Mouse (Mus musculus) layer of hippocampus, adult 8-10 months (tissue): ENCODE measurements at regions not wholly inside any gene's neighbourhood (a gene's known extent, or its start where the extent isn't known, plus 50 kb on each side); places are given as distances from the start of the nearest gene placed in this dataset.

Experiments used
- DNase-seq, 2 experiments: peaks; one replicate each; pipeline ENCODE4 v3.0.0; 2022; ENCODE audit warnings: low spot score in 2 of 2

- DNase-seq: no peak
These were observed 53.2 kb upstream of the Lef1 start for GRCm38 (mm10) chr3:131056893-131057660.

- DNase-seq: no peak
These were observed 55.9 kb upstream of the Lef1 start for GRCm38 (mm10) chr3:131054241-131054972.

GRCm38 (mm10) chr3:131047716-131048115 is 62.6 kb upstream of the Lef1 start:
- no peak for DNase-seq

- no peak for DNase-seq
These were observed 63.9 kb upstream of the Lef1 start for GRCm38 (mm10) chr3:131046412-131046811.

GRCm38 (mm10) chr3:131040214-131040825 is 70.0 kb upstream of the Lef1 start:
- no peak for DNase-seq

- no peak for DNase-seq
These were observed 73.2 kb upstream of the Lef1 start for GRCm38 (mm10) chr3:131037095-131037494.

GRCm38 (mm10) chr3:131034774-131035173 is 75.5 kb upstream of the Lef1 start:
- no peak for DNase-seq

- no peak for DNase-seq
These were observed 83.9 kb upstream of the Lef1 start for GRCm38 (mm10) chr3:131026336-131026735.

- DNase-seq: no peak
These were observed 90.9 kb upstream of the Lef1 start for GRCm38 (mm10) chr3:131019163-131019956.

- no peak for DNase-seq
These were observed 92.4 kb upstream of the Lef1 start for GRCm38 (mm10) chr3:131017899-131018298.

GRCm38 (mm10) chr3:131016104-131016503 is 94.2 kb upstream of the Lef1 start:
- DNase-seq: no peak

GRCm38 (mm10) chr3:131014092-131014716 is 96.1 kb upstream of the Lef1 start:
- DNase-seq: no peak

- DNase-seq: no peak
These were observed 109.6 kb upstream of the Lef1 start for GRCm38 (mm10) chr3:131000701-131001100.

GRCm38 (mm10) chr3:131000252-131000651 is 110.0 kb upstream of the Lef1 start:
- DNase-seq: no peak

GRCm38 (mm10) chr3:130999818-131000217 is 110.5 kb upstream of the Lef1 start:
- DNase-seq: no peak

GRCm38 (mm10) chr3:130998433-130998832 is 111.8 kb upstream of the Lef1 start:
- DNase-seq: no peak

- DNase-seq: no peak
These were observed 113.5 kb upstream of the Lef1 start for GRCm38 (mm10) chr3:130996786-130997185.

- no peak for DNase-seq
These were observed 118.3 kb upstream of the Lef1 start for GRCm38 (mm10) chr3:130991971-130992370.

- no peak for DNase-seq
These were observed 123.6 kb upstream of the Lef1 start for GRCm38 (mm10) chr3:130986708-130987107.

GRCm38 (mm10) chr3:130986101-130986500 is 124.2 kb upstream of the Lef1 start:
- DNase-seq: no peak

- DNase-seq: no peak
These were observed 128.7 kb upstream of the Lef1 start for GRCm38 (mm10) chr3:130981566-130981965.
